Mouse (Mus musculus): ENCODE data around the gene Mrpl22.
A peak's percentile ranks its signal among the peaks of the same experiment; 100 is the strongest.
"Not testable (repeated sequence)": the region's sequence is repeated elsewhere in the genome, so short reads cannot be mapped to it uniquely, and the experiment has no call there.

The Mrpl22 gene

GRCm38 (mm10) chr11:58171459-58172091, at the start of gene Mrpl22:
TSS of gene Mrpl22 (plus strand) at chr11:58171661.
- peak; percentile 94 for DNase-seq

- peak; percentile 65 for DNase-seq
Observed at GRCm38 (mm10) chr11:58123711-58124110, 47.8 kb upstream of the Mrpl22 start.

DNA sequence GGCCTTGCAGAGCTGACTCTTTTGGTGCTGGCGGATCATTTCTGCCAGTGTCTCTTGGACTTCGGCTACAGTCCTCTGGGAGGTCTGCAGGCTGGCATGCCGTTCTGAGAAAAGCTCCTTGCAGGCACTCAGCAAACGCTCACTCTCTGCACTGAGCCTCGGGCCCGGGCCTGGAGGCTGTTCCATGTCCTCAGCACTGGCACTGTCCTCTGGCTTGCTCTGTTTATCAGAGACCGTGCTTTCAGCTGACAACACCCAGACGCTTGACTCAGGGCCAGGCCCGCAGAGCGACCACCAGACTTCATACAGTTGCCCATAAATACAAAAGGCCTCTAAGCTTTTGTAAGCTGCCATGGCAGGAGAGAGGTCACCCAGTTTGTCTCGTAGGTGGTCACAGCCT, 46.4 kb upstream of the Mrpl22 start:
- DNase-seq = no peak

DNA sequence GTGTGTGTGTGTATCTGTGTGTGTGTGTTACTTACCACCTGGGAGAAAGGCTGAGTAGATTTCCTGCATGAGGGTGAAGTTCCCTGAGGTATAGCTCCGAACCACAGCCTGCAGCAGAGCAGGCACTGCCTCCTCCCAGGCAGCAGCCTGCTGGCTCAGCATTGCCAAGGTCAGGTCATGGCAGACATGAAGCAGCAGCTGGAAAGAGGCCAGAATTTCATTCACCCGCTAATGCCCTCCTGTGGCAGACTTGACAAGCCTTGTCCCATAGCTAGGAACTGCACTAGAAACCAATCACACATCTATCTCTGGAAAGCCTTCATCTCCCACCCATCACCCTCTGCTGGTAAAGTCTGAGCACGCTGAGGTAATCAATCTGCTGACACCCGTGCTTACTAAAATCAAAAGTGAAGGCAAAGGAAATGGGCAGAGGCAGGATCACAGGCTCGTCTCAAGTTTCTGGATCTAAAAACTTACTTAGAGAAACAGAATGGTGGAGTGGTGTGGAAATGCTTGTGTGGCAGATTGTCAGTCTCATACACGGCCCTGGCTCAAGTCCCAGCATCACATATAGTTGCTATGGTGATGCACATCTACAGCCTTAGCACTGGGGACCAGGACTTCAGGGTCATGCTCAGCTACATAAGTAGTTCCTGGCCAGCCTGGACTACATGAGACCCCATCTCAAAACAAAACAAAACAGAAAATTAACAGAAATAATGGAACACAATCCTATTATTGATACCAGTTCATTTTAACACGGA, 44.9 kb upstream of the Mrpl22 start:
- peak; percentile 84 for DNase-seq

GRCm38 (mm10) chr11:58127544-58127943, 43.9 kb upstream of the Mrpl22 start:
- DNase-seq = no peak

GRCm38 (mm10) chr11:58129302-58129843, 42.1 kb upstream of the Mrpl22 start:
- DNase-seq = no peak

DNA sequence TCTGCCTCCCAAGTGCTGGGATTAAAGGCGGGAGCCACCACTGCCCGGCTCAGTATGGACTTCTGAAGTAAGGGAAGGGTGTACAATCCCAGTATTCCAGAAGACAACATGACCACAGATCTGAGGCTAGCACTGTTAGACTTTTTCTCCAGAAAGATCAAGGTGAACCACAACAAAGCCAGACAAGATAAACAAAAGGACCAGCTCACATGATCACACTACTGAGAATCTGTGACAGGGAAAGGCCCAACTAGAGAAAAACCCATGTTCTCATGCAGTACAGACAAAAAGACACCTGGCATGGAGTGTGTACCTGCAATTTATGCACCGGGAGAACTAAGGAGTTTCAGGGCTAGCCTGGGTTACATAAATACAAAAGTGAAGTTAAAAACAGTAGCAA, 39.4 kb upstream of the Mrpl22 start:
- DNase-seq = no peak

DNA sequence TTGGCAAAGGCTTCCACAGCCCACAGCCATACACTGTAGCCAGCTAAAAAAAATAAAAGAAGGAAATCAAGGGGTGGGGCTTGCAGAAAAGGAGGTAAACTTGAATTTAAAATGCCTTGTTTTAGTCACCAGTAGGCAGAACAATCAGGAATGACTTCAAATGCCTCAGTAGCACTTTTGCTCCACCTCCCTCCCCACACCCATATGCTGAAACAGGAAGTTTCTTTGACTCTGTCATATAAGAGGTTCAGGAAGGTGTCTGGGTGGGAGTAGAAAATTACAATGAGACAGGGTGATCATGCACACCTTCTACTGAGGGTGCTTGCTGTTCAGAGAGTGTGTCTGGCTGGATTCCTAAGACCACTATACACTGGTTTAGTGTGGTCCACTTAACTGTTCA, 36.6 kb upstream of the Mrpl22 start:
- no peak for DNase-seq

GRCm38 (mm10) chr11:58135296-58135695, 36.2 kb upstream of the Mrpl22 start:
- DNase-seq = no peak

DNA sequence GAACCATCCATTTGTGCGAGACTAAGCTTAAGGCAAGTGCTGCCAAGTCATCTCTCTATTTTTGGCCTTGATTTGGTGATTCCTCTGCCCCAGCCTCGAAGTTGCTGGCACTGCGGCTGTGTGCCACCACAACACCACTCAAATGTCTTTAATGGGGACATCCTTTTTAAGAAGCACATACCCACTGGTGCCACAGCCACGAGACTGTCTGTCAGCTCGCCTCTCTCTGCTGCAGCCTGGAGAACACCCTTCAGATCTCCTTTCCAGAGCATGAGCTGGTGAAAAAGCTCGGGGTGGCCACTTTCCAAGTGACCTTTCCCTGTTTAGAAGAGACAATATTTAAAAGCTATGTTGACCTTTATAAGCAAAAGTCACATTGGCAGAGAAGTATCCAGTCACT, 34.8 kb upstream of the Mrpl22 start:
- no peak for DNase-seq

DNA sequence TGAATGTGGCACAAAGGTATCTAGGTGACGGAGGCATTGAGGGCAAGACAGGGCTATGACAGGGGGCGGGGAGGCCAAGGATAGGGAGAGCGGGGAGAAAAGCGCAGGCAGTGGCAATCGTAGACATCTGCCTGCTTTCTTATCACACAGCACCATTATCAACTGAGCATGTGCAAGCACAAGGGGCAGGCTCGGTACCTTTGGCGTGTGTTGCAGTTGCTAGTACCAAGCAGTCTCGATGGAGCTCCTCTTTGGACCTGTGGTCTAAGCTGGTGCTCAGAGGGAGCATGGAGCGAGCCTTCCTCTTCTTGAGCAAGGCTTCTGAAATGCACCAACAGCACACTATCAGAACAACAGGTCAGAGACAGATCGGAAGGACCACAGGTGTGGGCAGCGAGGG, 32.6 kb upstream of the Mrpl22 start:
- no peak for DNase-seq

- DNase-seq = no peak
Observed at GRCm38 (mm10) chr11:58139466-58139865, 32.0 kb upstream of the Mrpl22 start.

DNA sequence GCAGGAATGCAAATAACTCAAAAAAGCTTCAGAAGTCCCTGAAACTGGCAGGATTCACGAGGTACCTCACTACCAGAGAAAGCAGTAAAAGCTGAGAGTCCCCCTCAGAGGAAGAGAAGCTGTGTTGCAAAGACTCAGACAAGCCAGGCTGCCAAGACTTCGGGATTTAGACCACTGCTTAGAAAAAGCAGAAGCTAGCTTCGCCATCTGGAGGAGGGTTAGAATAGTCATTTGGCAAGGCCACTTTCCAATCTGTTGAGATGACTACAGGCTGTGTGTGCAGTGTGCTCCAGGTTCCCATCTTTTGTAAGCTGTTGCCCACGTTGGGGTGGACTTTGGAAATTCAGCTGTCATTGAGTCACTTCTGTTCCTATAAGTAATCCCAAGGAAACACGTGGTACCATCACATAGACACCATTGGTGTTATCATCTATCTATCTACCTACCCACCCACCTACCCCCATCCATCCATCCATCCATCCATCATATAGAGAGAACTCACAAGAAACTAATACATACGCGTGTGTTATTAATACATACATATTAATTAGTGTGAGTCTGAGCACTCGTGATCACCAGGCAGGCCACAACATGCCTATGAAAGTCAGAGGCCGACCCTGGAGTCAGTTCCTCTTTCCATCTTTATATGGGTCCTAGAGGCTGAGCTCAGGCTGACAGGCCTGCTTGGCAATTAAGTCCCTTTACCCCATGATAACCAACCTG, 27.6 kb upstream of the Mrpl22 start:
- peak; percentile 39 for DNase-seq

GRCm38 (mm10) chr11:58146241-58146640, 25.2 kb upstream of the Mrpl22 start:
- DNase-seq = no peak

DNA sequence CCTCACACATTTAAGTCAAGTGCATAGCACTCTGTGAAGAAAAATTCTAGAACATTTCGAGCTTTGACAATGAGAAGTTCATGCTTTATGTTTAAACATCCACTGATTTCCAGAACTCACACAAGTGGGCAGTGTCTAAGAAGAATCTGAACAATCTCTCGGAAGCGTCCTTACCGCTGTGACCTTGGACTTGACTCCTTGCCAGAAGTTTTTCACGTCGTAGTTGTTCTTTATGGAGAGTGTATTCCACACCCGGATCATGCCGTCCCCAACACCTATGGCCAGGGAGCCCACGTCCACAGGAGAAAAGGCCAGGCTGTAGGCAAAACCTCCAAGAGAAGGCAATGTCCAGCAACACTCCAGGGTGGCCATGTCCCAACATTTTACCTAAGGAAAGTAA, 16.0 kb upstream of the Mrpl22 start:
- DNase-seq = no peak

GRCm38 (mm10) chr11:58156871-58157270, 14.6 kb upstream of the Mrpl22 start:
- no peak for DNase-seq

GRCm38 (mm10) chr11:58165072-58165471, 6.4 kb upstream of the Mrpl22 start:
- DNase-seq = no peak

DNA sequence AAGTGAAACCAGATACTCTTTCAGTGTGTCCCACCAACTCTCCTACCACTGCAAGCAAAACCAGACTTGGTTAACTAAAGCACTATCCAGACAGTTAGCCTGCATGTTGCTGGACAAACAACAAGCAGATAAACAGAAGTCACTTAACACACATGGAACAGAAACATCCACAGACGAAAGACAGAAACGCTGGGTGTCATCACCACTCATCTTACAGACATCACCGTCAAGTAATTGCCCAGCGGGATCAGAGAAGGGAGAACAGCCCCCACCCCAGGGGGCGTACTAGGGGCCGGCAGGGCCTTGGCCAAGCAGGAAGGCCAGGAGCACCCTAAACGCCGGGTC, 3.7 kb upstream of the Mrpl22 start:
- DNase-seq = no peak

DNA sequence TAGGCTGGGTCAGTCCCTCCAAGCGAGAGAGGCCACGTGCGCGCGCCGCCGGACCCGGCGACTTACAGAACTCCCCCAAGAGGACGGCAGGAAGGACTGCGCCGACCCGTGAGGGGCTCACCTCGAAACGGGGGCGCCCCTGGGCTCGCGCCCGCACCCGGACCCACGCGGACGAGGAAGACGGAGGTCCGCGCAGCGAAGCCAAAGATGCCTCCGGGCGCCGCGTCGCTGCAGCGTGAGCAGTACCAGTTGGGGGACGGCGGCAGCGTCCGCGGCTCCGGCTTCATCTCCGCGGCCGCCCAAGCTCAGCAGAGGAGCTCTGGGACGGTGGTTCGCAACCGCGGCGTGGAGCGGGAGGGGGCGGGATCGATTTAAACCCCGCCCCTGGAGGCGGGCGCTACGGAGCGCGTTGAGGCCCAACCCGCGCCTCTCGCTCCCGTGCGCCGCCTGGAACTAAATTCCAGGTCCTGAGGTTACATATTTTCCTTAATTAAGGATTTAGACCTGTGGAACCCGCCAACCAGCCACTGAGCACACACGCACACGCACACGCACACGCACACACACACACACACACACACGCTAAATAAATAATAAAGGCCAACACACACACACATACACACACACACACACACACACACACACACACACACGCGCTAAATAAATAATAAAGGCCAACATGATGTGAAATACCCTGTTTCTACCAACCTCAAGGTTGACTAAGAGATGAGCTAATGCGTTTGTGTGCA, 3.1 kb upstream of the Mrpl22 start, which contains the start of gene Gemin5:
Gene Gemin5, minus strand, starts transcription at position 373 of the 749 bp plus-strand sequence.
- DNase-seq = peak; percentile 85

DNA sequence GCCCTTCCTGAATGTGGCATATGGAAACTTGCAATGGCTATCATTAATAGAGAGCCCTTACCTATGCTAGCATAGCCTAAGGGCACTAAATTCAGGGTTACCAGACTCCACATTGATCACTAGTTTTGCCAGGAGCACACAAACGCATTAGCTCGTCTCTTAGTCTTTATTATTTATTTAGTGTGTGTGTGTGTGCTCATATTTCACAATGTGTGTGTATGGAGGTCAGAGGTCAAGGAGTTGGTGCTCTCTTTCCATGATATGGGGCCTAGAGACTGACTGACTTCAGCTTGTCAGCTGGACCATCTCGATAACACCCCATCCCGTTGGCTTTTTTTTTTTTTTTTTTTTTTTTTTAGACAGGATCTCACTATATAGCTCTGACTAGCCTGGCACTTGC, 1.8 kb upstream of the Mrpl22 start:
- DNase-seq = no peak

DNA sequence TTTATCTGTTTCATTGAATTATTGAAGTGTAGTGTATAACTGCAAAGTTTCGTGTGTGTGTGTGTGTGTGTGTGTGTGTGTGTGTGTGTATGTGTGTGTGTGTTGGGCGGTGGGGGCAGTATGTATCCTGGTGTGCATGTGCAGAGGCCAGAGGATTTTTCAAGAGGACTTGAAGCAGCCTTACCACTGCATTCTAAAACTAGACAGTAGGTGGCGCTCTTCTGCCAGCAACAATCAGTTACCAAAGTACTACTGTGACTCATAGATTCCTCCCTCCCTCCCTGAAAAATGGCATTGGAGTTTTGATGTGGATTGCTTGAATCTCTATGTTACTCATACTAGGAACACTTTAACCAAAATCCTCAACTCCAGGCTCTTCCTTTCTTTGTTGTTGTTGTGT, 8.1 kb downstream of the Mrpl22 start:
- peak; percentile 87 for DNase-seq

GRCm38 (mm10) chr11:58179986-58180385, 8.5 kb downstream of the Mrpl22 start:
- not testable (repeated sequence) for DNase-seq

DNA sequence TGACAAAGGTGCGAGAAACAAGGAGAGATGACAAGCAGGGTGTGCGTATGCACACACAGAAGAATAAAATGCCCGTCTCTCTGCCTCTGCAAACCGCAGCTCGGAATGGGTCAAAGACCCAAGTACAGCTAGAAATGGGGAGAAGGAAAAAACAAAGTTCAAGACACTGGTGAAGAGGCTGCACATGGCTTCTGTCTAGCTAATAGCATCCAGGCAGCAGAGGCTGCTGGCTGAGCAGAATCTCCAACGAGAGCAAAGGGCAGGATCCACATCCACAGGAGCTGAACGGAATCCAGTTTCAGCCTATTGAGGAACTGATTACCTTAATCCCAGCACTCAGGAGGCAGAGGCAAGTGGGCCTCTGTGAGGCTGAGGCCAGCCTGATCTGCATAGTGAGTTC, 9.3 kb downstream of the Mrpl22 start:
- no peak for DNase-seq

Data from cerebellum, adult 9-10 months (tissue).